Mouse (Mus musculus) layer of hippocampus, adult 8-10 months (tissue): ENCODE results near the gene Cldn34a. TPM values are rescaled to one million over a fixed set of nuclear protein-coding genes. Genes with fewer than 3 reads are reported as not detected.
"Not testable (repeated sequence)": the region's sequence is repeated elsewhere in the genome, so short reads cannot be mapped to it uniquely, and the experiment has no call there.

ENCODE experiments used
- DNase-seq, 2 experiments: peaks; one replicate each; pipeline ENCODE4 v3.0.0; 2022; ENCODE audit warnings: low spot score in 2 of 2
- total RNA-seq, 4 experiments: library from RNA; stranded (reverse); gene quantifications; 2 replicates each; pipeline ENCODE4 v1.2.4; 2022

The Cldn34a gene
- not detected for total RNA-seq

- DNase-seq, result no peak
Measured at GRCm38 (mm10) chrX:152563034-152563433, at the start of gene Cldn34a. Cldn34a (plus strand) TSS chrX:152563334.

DNA sequence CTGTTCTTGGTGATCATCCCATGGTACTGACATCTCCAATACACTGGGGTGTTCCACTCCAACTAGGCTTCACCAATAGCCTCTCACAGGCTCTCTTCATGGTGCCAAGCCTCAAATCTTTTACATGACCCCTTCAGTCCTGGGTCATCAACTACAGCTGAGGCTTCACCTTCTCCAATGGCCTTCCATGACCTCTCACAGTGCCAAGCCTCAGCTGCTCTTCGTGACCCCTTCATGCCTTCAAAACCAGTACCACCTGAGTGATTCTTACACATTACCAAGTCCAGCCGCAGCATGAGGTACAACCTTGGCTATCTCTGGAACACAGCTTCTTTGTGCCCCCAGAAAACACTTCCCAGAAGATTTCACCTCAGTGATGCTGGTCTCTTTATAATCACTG lies 44.5 kb upstream of the Cldn34a start:
- DNase-seq, result not testable (repeated sequence)

- DNase-seq, result peak in 1 of 2 experiments; percentile 3
Measured at GRCm38 (mm10) chrX:152545736-152546135, 17.4 kb upstream of the Cldn34a start.

DNA sequence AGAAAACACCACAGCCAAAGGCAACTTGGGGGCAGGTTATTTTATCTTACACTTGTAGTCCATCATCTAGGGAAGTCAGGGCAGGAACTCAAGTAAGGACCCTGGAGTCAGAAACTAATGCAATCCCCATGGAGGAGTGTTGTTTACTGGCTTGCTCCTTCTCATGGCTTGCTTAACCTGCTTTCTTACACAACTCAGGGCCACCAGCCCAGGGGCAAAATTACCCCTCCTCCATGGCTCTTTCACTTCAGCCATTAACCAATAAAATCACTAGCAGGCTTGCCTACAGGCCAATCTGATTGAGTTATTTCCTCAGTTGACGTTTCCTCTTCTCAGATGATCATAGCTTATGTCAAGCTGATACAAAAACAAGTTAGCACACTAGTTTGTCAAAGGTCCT lies 15.0 kb upstream of the Cldn34a start:
- DNase-seq, result no peak

DNA sequence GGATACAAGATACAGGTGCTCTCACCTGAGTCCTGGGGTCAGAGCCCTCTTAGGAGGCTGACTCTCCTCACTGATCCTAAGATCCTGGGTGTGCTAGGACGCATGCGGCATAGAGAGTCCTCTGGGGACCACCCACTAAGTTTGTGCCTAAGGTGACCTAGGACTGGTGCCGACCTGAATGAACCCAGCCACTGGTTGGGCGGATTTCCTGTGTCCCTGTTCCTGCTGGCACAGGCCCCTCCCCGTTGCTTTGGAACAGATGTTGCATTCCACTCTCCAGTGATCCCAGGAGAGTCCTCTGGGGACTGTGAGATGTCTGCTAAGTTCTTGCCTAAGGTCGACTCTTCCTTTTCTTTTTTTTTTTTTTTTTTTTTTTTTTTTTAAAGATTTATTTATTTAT lies 5.7 kb upstream of the Cldn34a start:
- DNase-seq, result no peak

Other genes with a start within 250 kb of the Cldn34a start
- gene Kantr, start 235.8 kb upstream of the Cldn34a start, total RNA-seq, result 10 to 100 TPM; 47.9 to 60.3 (median 54.7) TPM
- 100 to 1,000 TPM; 116 to 139 (median 126) TPM for gene Tspyl2, start 220.9 kb upstream of the Cldn34a start, total RNA-seq
- gene Gpr173, start 194.6 kb upstream of the Cldn34a start, total RNA-seq, result 10 to 100 TPM; 14.3 to 17.8 (median 15.6) TPM
- 10 to 100 TPM; 75.8 to 93.8 (median 82.7) TPM for gene Shroom2, start 206.1 kb downstream of the Cldn34a start, total RNA-seq
- under 1 TPM in 3 of 4 experiments, not detected in 1; 0.27 to 0.72 (median 0.39) TPM for gene Gpr143, start 218.6 kb downstream of the Cldn34a start, total RNA-seq